In genomic region chr7:30220008-30220356, GRCm38 (mm10) we compare ENCODE assay signal across 8 mouse cellular contexts. TPM values are rescaled to one million over a fixed set of nuclear protein-coding genes. Genes with fewer than 3 reads are reported as not detected.
A peak's percentile ranks its signal among the peaks of the same experiment; 100 is the strongest.
DNase-seq lines count a peak whose midpoint lies in the region; ATAC-seq lines count a peak whose summit lies in the region.

No protein-coding gene starts in this region.

- peaks cover 19% of the 10 kb centered on the region for H3K36me3 ChIP-seq in lung, embryonic 15.5 days
- peaks cover 10% of the 10 kb centered on the region; the same call in 1 of the 2 replicates for H3K36me3 ChIP-seq in hindbrain, embryonic 11.5 days (ENCODE audit: control insufficient read depth, insufficient read depth, low read length)
- H3K36me3 ChIP-seq in liver, embryonic 11.5 days (ENCODE audit: control insufficient read depth, insufficient read depth, low read length) = peaks cover 11% of the 10 kb centered on the region
- H3K36me3 ChIP-seq in stomach, embryonic 15.5 days = peaks cover 9% of the 10 kb centered on the region

- H3K27me3 ChIP-seq in lung, embryonic 15.5 days = no peaks in the 10 kb centered on the region
- no peaks in the 10 kb centered on the region for H3K27me3 ChIP-seq in hindbrain, embryonic 11.5 days (ENCODE audit: control insufficient read depth, insufficient read depth, low read length)
- no peaks in the 10 kb centered on the region for H3K27me3 ChIP-seq in liver, embryonic 11.5 days (replicated peaks; ENCODE audit: control insufficient read depth, insufficient read depth, low read length)
- no peaks in the 10 kb centered on the region for H3K27me3 ChIP-seq in stomach, embryonic 15.5 days (replicated peaks)

- H3K4me2 ChIP-seq in lung, embryonic 15.5 days = peak overlapping the region; percentile 94
- H3K4me2 ChIP-seq in hindbrain, embryonic 11.5 days (replicated peaks; ENCODE audit: low read depth, low read length) = peak overlapping the region; percentile 77
- peak overlapping the region; percentile 95 for H3K4me2 ChIP-seq in liver, embryonic 11.5 days
- H3K4me2 ChIP-seq in stomach, embryonic 15.5 days = peak overlapping the region; percentile 91

- DNase-seq in lung, adult 18-20 months = no peak
- DNase-seq in hindbrain, embryonic 11.5 days (ENCODE audit: low spot score) = no peak
- no peak for DNase-seq in liver, embryonic 11.5 days (ENCODE audit: low spot score)
- DNase-seq in ovary, postnatal 10 days (ENCODE audit: low spot score) = no peak
- no peak for DNase-seq in frontal cortex, postnatal 25 days (ENCODE audit: low spot score in 2 of 2)
- no peak for DNase-seq in cerebellum, postnatal 4 days (ENCODE audit: low spot score in 2 of 2)

- H3K9me3 ChIP-seq in lung, embryonic 15.5 days = no peaks in the 10 kb centered on the region
- H3K9me3 ChIP-seq in hindbrain, embryonic 11.5 days (ENCODE audit: control insufficient read depth, low read length) = no peaks in the 10 kb centered on the region
- H3K9me3 ChIP-seq in liver, embryonic 11.5 days (ENCODE audit: control insufficient read depth, low read length) = no peaks in the 10 kb centered on the region
- no peaks in the 10 kb centered on the region for H3K9me3 ChIP-seq in stomach, embryonic 15.5 days

- no peak for ATAC-seq in lung, embryonic 15.5 days (ENCODE audit: borderline replicate concordance, extremely low read depth, low FRiP score, low TSS enrichment)
- no peak for ATAC-seq in hindbrain, embryonic 11.5 days (ENCODE audit: low FRiP score)
- no peak for ATAC-seq in liver, embryonic 11.5 days (replicated peaks; ENCODE audit: low FRiP score)
- ATAC-seq in stomach, embryonic 15.5 days (ENCODE audit: insufficient read depth, low FRiP score, low read depth) = 0 out of 2 replicates have a peak, but pooled peaks have one; percentile 48

- H3K4me1 ChIP-seq in lung, embryonic 15.5 days = peaks cover 6% of the 10 kb centered on the region; the same call in 1 of the 2 replicates
- H3K4me1 ChIP-seq in hindbrain, embryonic 11.5 days (replicated peaks; ENCODE audit: control insufficient read depth, insufficient read depth, low read length) = no peaks in the 10 kb centered on the region
- peaks cover 7% of the 10 kb centered on the region; the same call in 1 of the 2 replicates for H3K4me1 ChIP-seq in liver, embryonic 11.5 days (replicated peaks; ENCODE audit: control insufficient read depth, insufficient read depth, low read length)
- peaks cover 9% of the 10 kb centered on the region; the same call in 1 of the 2 replicates for H3K4me1 ChIP-seq in stomach, embryonic 15.5 days

- H3K27ac ChIP-seq in lung, embryonic 15.5 days = no peak overlapping the region
- no peak overlapping the region for H3K27ac ChIP-seq in hindbrain, embryonic 11.5 days (ENCODE audit: low read depth, low read length)
- no peak overlapping the region; the same call in 1 of the 2 replicates for H3K27ac ChIP-seq in liver, embryonic 11.5 days (ENCODE audit: low read depth, low read length)
- H3K27ac ChIP-seq in stomach, embryonic 15.5 days = peak overlapping the region; percentile 31; the same call in 1 of the 2 replicates

- peak overlapping the region; percentile 59 for H3K9ac ChIP-seq in lung, embryonic 15.5 days
- H3K9ac ChIP-seq in hindbrain, embryonic 11.5 days (ENCODE audit: low read depth, low read length) = peak overlapping the region; percentile 59; the same call in 1 of the 2 replicates
- peak overlapping the region; percentile 68 for H3K9ac ChIP-seq in liver, embryonic 11.5 days (ENCODE audit: low read depth, low read length)
- H3K9ac ChIP-seq in stomach, embryonic 15.5 days = peak overlapping the region; percentile 29; the same call in 1 of the 2 replicates

- WGBS in lung, embryonic 15.5 days = 21% methylated on average over 11 of the region's 11 CpGs
- 30% methylated on average over 11 of the region's 11 CpGs for WGBS in hindbrain, embryonic 11.5 days
- 26% methylated on average over 11 of the region's 11 CpGs for WGBS in liver, embryonic 11.5 days
- 20% methylated on average over 11 of the region's 11 CpGs for WGBS in stomach, embryonic 15.5 days

- H3K4me3 ChIP-seq in lung, embryonic 15.5 days = peak overlapping the region; percentile 50
- peak overlapping the region; percentile 36 for H3K4me3 ChIP-seq in hindbrain, embryonic 11.5 days (ENCODE audit: low read depth, low read length)
- H3K4me3 ChIP-seq in liver, embryonic 11.5 days (ENCODE audit: low read depth, low read length) = peak overlapping the region; percentile 54
- peak overlapping the region; percentile 46 for H3K4me3 ChIP-seq in stomach, embryonic 15.5 days (replicated peaks)

RNA-seq across cellular contexts. Expression of gene Polr2i, which starts 11.8 kb away (rescaled TPM):
- 148 and 156 TPM in 2 replicates for polyA plus RNA-seq in lung, embryonic 15.5 days (2015; fragmentation: Nextera tagmentation; extraction: Ambion mirVana)
- polyA plus RNA-seq in hindbrain, embryonic 11.5 days (2014; fragmentation: Nextera tagmentation; extraction: Ambion mirVana) = 171 and 176 TPM in 2 replicates
- 109 and 129 TPM in 2 replicates for polyA plus RNA-seq in liver, embryonic 11.5 days (2014; fragmentation: Nextera tagmentation; extraction: Ambion mirVana)
- polyA plus RNA-seq in stomach, embryonic 15.5 days (2015; fragmentation: Nextera tagmentation; extraction: Ambion mirVana) = 129 and 139 TPM in 2 replicates

RNA-seq across cellular contexts. Expression of gene Tbcb, which starts 12.1 kb away (rescaled TPM):
- 168 and 180 TPM in 2 replicates for polyA plus RNA-seq in lung, embryonic 15.5 days (2015; fragmentation: Nextera tagmentation; extraction: Ambion mirVana)
- 278 and 293 TPM in 2 replicates for polyA plus RNA-seq in hindbrain, embryonic 11.5 days (2014; fragmentation: Nextera tagmentation; extraction: Ambion mirVana)
- 124 and 126 TPM in 2 replicates for polyA plus RNA-seq in liver, embryonic 11.5 days (2014; fragmentation: Nextera tagmentation; extraction: Ambion mirVana)
- polyA plus RNA-seq in stomach, embryonic 15.5 days (2015; fragmentation: Nextera tagmentation; extraction: Ambion mirVana) = 138 and 158 TPM in 2 replicates

RNA-seq across cellular contexts. Expression of gene Ovol3, which starts 15.5 kb away (rescaled TPM):
- not detected in 2 replicates for polyA plus RNA-seq in lung, embryonic 15.5 days (2015; fragmentation: Nextera tagmentation; extraction: Ambion mirVana)
- polyA plus RNA-seq in hindbrain, embryonic 11.5 days (2014; fragmentation: Nextera tagmentation; extraction: Ambion mirVana) = not detected in 2 replicates
- not detected in 2 replicates for polyA plus RNA-seq in liver, embryonic 11.5 days (2014; fragmentation: Nextera tagmentation; extraction: Ambion mirVana)
- polyA plus RNA-seq in stomach, embryonic 15.5 days (2015; fragmentation: Nextera tagmentation; extraction: Ambion mirVana) = not detected in 2 replicates

RNA-seq across cellular contexts. Expression of gene Capns1, which starts 21.4 kb away (rescaled TPM):
- polyA plus RNA-seq in lung, embryonic 15.5 days (2015; fragmentation: Nextera tagmentation; extraction: Ambion mirVana) = 97.0 and 104 TPM in 2 replicates
- 56.3 and 64.0 TPM in 2 replicates for polyA plus RNA-seq in hindbrain, embryonic 11.5 days (2014; fragmentation: Nextera tagmentation; extraction: Ambion mirVana)
- polyA plus RNA-seq in liver, embryonic 11.5 days (2014; fragmentation: Nextera tagmentation; extraction: Ambion mirVana) = 45.1 and 54.9 TPM in 2 replicates
- 106 and 111 TPM in 2 replicates for polyA plus RNA-seq in stomach, embryonic 15.5 days (2015; fragmentation: Nextera tagmentation; extraction: Ambion mirVana)

RNA-seq across cellular contexts. Expression of gene Cox7a1, which starts 36.0 kb away (rescaled TPM):
- 17.7 and 18.9 TPM in 2 replicates for polyA plus RNA-seq in lung, embryonic 15.5 days (2015; fragmentation: Nextera tagmentation; extraction: Ambion mirVana)
- 4.3 and 4.5 TPM in 2 replicates for polyA plus RNA-seq in hindbrain, embryonic 11.5 days (2014; fragmentation: Nextera tagmentation; extraction: Ambion mirVana)
- 4.7 and 5.1 TPM in 2 replicates for polyA plus RNA-seq in liver, embryonic 11.5 days (2014; fragmentation: Nextera tagmentation; extraction: Ambion mirVana)
- 13.8 and 22.0 TPM in 2 replicates for polyA plus RNA-seq in stomach, embryonic 15.5 days (2015; fragmentation: Nextera tagmentation; extraction: Ambion mirVana)
